Mouse (Mus musculus) heart, postnatal 14 days (tissue): ENCODE data around the gene Nasp. TPM values are rescaled to one million over a fixed set of nuclear protein-coding genes. Genes with fewer than 3 reads are reported as not detected.
A peak's percentile ranks its signal among the peaks of the same experiment; 100 is the strongest.
"Not testable (repeated sequence)": the region's sequence is repeated elsewhere in the genome, so short reads cannot be mapped to it uniquely, and the experiment has no call there.

ENCODE experiments used
- DNase-seq, 2 experiments: peaks; one replicate each; pipeline ENCODE4 v3.0.0; 2021 to 2022
- intact Hi-C: fragments of 180-260 bp; cut with DNase I; formaldehyde crosslinking; loops from one replicate; pipeline ENCODE4 v1.15.1; 2025
- long read RNA-seq, 2 experiments: library from polyadenylated mRNA; stranded (forward); transcript quantifications; one replicate each; pipeline ENCODE4 v2.0.0; 2021
- total RNA-seq, 2 experiments: library from RNA; stranded (reverse); gene quantifications; 2 replicates each; pipeline ENCODE4 v1.2.3; 2021

The Nasp gene
- 10 to 100 TPM; 30.3 to 34.8 TPM for total RNA-seq
- long read RNA-seq, experiment 1, transcript Nasp-202 (14 exons, 2,118 nt) = major isoform, 8 of 14 reads
- long read RNA-seq, experiment 1, partial matches to known transcripts = 5 of 14 reads
- long read RNA-seq, experiment 1, other reads (novel, unspliced or antisense) = 1 of 14 reads
- long read RNA-seq, experiment 2, partial matches to known transcripts = 1 of 8 reads
- long read RNA-seq, experiment 2, other reads (novel, unspliced or antisense) = 2 of 8 reads

GRCm38 (mm10) chr4:116627722-116628662, at the start of gene Nasp:
TSS of gene Nasp (minus strand) at chr4:116627941.
- intact Hi-C loops = no loop called here
- peak; percentile 75 to 83 for DNase-seq

DNA sequence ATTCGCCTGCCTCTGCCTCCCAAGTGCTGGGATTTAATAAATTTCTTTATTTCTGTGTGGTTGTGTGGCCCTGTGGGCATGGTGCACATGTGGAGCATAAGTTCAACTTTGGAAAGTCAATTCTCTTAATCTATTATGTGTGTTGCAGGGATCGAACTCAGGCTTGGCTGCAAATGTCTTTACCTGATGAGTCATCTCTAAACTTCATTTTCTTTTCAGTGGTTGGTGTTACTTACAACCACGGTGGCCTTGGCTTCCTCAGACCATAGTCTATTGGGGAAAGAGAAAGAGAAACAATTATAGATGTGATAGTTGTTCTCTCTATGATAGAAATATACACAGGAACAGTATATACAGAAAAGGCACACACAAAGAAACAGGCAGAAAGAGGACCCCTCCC, 48.3 kb upstream of the Nasp start:
- intact Hi-C loops = no loop called here
- no peak for DNase-seq

DNA sequence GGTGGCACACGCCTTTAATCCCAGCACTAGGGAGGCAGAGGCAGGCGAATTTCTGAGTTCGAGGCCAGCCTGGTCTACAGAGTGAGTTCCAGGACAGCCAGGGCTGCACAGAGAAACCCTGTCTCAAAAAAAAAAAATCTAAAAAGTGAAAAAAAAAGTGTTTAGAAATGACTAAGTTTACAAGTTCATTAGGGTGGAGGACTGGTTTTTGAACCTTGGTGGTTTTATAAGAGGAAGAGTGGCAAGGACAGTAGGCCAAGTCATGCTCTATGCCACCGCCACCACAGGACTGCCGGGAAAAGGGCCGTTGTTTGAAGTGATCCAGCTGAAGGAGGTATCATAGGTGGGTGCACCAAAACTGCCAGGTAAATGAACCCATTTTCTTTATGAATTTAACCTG, 47.0 kb upstream of the Nasp start:
- intact Hi-C loops, DNase-seq: not testable (repeated sequence)

- peak; percentile 23 to 30 for DNase-seq
- intact Hi-C loops = no loop called here
Measured at GRCm38 (mm10) chr4:116672785-116673184, 45.0 kb upstream of the Nasp start.

GRCm38 (mm10) chr4:116669291-116669690, 41.5 kb upstream of the Nasp start:
- DNase-seq = peak in 1 of 2 experiments; percentile 21

GRCm38 (mm10) chr4:116668145-116668544, 40.4 kb upstream of the Nasp start:
- DNase-seq = no peak
- intact Hi-C loops = no loop called here

More at GRCm38 (mm10) chr4:116669291-116669690, 41.5 kb upstream of the Nasp start:
- intact Hi-C loops = no loop called here

DNA sequence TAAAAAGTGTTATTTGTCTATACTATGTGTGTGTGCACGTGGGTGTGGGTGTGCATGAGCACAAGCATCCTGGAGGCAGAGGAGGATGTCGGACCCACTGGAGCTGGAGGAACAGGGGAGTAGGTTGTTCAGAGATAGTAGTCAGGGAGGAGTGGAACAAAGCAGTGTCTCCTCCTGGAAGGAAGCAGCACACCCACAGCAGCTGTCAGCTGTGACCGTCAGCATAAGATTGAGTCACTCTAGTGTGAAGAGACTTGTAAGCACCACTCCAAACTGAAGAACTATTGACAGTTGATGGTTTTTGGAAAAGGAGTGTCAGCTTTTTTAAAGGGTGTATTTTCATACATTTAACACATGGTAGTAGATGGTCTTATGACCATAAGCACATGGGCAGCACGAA, 38.9 kb upstream of the Nasp start:
- DNase-seq = no peak
- intact Hi-C loops = no loop called here

DNA sequence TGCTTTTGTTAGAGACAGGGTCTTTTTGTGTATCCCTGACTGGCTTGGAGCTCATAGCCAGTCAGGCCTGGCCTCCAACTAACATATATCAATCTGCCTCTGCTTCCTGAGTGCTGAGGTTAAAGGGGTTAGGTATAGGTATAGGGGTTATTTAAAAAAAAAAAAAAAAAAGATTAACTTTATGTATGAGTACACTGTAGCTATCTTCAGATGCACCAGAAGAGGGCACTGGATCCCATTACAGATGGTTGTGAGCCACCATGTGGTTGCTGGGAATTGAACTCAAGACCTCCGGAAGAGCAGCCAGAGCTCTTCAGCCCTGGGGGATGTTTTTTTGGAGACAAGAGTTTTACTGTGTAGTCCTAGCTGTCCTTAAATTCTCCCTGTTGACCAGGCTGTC, 34.3 kb upstream of the Nasp start:
- intact Hi-C loops = no loop called here
- no peak for DNase-seq

GRCm38 (mm10) chr4:116660829-116661228, 33.1 kb upstream of the Nasp start:
- no peak for DNase-seq
- intact Hi-C loops = no loop called here

DNA sequence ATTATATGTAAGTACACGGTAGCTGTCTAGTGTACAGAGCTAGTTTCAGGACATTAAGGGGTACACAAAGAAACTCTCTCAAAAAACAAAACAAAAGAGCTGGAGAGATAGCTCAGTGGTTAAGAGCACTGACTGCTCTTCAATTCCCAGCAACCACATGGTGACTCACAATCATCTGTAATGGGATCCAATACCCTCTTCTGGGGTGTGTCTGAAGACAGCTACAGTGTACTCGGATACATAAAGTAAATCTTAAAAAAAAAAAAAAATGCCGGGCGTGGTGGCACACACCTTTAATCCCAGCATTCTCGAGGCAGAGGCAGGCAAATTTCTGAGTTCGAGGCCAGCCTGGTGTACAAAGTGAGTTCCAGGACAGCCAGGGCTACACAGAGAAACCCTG, 32.2 kb upstream of the Nasp start:
- DNase-seq, intact Hi-C loops: not testable (repeated sequence)

DNA sequence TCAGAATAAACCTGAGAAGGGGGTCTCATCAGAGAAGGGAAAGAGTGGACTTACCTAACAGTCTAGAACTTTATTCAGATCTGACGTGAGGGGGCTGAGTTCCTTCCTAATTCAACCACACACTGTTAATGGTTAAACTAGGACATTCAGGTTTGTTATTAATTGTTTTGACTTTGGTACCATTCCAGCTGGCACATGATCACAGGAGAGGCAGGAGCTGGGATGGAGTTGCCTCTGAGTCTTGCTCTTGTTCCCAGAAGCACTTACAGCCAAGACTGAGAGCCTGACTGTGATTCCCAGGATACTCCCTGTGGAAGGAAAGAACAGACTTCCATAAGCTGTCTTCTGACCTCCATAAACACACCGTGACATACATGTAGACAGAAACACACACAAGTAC, 31.7 kb upstream of the Nasp start:
- intact Hi-C loops = no loop called here
- DNase-seq = peak in 1 of 2 experiments; percentile 31

- no peak for DNase-seq
- intact Hi-C loops = no loop called here
Measured at GRCm38 (mm10) chr4:116657971-116658370, 30.2 kb upstream of the Nasp start.

- no peak for DNase-seq
- intact Hi-C loops = no loop called here
Measured at GRCm38 (mm10) chr4:116655658-116656057, 27.9 kb upstream of the Nasp start.

- DNase-seq = no peak
- intact Hi-C loops = no loop called here
Measured at GRCm38 (mm10) chr4:116655100-116655499, 27.4 kb upstream of the Nasp start.

GRCm38 (mm10) chr4:116653228-116653627, 25.5 kb upstream of the Nasp start:
- intact Hi-C loops = loop anchor here (5.0 kb wide), 1 partner anchor 34 kb away; the partner anchor contains the start of gene Prdx1
- DNase-seq = no peak

GRCm38 (mm10) chr4:116651797-116652135, 24.0 kb upstream of the Nasp start:
- intact Hi-C loops = loop anchor here (5.0 kb wide), 1 partner anchor 36 kb away; the partner anchor contains the start of gene Prdx1

GRCm38 (mm10) chr4:116650924-116651796, 23.4 kb upstream of the Nasp start, which contains the start of gene Akr1a1:
TSS of gene Akr1a1 (minus strand) at chr4:116651680.
- intact Hi-C loops = loop anchor here (5.0 kb wide), 1 partner anchor 36 kb away; the partner anchor contains the start of gene Prdx1

More at GRCm38 (mm10) chr4:116651797-116652135, 24.0 kb upstream of the Nasp start:
- DNase-seq = no peak

GRCm38 (mm10) chr4:116650365-116650764, 22.6 kb upstream of the Nasp start:
- intact Hi-C loops = loop anchor here (5.0 kb wide), 1 partner anchor 37 kb away; the partner anchor contains the start of gene Prdx1
- no peak for DNase-seq

More at GRCm38 (mm10) chr4:116650924-116651796, 23.4 kb upstream of the Nasp start, which contains the start of gene Akr1a1:
- DNase-seq = peak; percentile 91

DNA sequence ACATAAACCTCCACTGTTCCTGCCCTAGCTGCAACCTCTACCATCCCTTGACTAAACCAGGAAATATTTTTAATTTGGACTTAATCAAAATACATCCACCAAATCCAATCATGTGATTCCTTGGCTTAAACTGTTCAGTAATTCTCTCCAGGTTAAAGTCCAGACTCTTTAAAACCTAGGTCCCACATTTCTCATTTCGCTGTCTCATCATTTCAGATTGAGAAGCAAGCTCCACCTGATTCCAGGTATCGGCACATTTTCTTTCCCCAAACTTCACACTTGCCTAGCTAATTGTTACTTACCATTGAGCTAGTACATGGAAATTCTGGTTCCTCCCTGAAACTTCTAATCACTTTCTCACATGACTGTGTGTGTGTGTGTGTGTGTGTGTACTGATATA, 21.7 kb upstream of the Nasp start:
- intact Hi-C loops = loop anchor here (5.0 kb wide), 1 partner anchor 53 kb away; no protein-coding TSS in a partner anchor
- DNase-seq = no peak

GRCm38 (mm10) chr4:116645624-116646023, 17.9 kb upstream of the Nasp start:
- DNase-seq = no peak
- intact Hi-C loops = loop anchor here (5.0 kb wide), 1 partner anchor 57 kb away; no protein-coding TSS in a partner anchor
